Mouse (Mus musculus): ENCODE measurements around the gene Me1.

DNA sequence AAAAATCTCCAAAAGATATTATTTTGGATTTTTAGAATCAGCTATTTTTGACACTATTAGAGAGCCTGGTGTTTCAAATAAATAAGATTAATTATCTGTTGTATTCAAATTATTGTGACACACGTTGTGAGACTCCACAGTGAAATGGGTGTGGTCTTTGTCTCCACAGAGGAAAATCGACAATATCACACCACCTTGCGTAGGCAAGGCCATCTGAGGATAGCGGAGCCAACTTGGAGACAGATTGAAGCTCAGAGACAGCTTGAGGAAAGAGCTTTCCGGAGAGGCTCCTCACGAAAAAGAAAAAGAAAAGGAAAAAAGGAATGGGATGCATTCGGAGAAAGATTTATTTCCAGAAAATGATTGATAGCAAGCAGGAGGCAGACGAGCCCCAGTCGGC, 39.0 kb upstream of the Me1 start:
- no peak for TF ChIP-seq CTCF (IDR thresholded peaks at IDR 0.05)
- TF ChIP-seq EP300 (IDR thresholded peaks at IDR 0.05), result no peak

Data from lung, postnatal 0 days (tissue).